Mouse (Mus musculus) CD4-positive, CD25-positive, alpha-beta regulatory T cell (primary cell): Measurements from ENCODE around the gene Gal3st2. TPM values are rescaled to one million over a fixed set of nuclear protein-coding genes. Genes with fewer than 3 reads are reported as not detected.

ENCODE experiments used
- polyA plus RNA-seq: library from polyadenylated mRNA; unstranded; fragments of 100-300 nt; shearing (Covaris generic); gene quantifications from one replicate; pipeline ENCODE4 v1.2.1, GENCODE M21; 2017

Gene Gal3st2
- not detected for polyA plus RNA-seq

DNA sequence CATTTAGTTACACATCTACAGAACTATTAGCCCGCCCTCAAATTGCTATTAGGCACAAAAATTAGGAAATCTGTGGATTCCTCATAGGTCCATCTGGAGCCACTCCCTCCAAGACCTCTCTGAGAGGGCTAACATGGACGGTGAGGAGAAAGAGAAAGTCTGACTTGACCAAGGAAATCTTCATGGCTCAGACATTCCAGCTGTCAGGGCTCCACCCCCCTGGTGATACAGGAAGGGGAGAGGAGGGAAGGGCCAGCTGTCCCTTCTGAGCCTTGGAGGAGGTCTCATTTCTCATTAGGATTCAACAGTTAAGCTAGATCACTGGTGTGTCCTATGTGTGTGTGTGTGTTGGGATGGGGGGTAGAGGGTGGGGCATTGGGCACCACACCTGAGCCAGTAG lies at the start of gene Gal3st2:
Gene Gal3st2 (plus strand): TSS at position 259 of the 400 bp plus-strand sequence.

DNA sequence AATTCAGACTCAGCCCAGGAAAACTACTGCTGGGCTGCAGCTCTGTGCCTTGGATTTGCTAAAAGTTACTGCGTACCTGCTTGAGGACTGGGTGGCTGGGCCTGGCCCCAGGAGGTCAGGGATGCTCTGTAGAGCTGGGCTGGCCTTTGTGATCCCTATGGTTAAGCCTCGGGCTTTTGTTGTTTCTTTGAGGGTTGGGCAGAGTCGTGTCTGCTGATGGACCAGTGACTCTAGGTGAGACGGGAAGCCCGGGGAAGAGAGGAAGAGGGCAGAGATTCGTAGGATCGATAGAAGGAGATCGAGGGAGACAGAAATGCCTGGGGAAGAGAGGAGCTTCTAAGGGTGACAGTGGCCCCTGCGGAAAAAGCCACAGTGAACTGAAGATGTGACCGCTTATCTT lies 36.5 kb upstream of the Gal3st2 start, which contains the start of gene D2hgdh:
Gene D2hgdh (plus strand): TSS at position 301 of the 400 bp plus-strand sequence.

DNA sequence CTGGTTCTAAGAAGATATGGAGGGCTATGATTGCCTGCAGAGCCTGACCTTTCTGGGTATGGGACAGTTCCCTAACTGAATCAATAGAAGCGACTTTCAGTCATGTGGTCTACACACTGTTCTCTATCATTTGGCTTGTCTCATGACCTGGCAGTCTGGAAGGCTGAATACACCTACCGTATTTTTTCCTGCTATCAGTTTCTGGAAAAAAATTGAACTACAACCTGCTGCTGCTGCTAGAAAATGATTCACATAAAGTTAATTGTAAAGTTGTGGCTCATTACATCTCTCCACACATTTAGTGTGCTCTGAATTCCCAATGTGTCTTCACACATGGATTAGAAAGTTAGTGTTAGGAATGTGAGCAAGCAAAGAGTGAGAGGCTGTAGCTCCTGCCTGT lies 56.9 kb downstream of the Gal3st2 start, which contains the start of gene Gal3st2b:
Gene Gal3st2b (plus strand): TSS at position 301 of the 400 bp plus-strand sequence.

Other genes with a start within 250 kb of the Gal3st2 start
- gene Stk25, start 202.6 kb upstream of the Gal3st2 start, polyA plus RNA-seq = 142 TPM
- 0.23 TPM for gene Bok, start 175.6 kb upstream of the Gal3st2 start, polyA plus RNA-seq
- 108 TPM for gene Atg4b, start 109.8 kb upstream of the Gal3st2 start, polyA plus RNA-seq
- gene Thap4, start 106.4 kb upstream of the Gal3st2 start, polyA plus RNA-seq = 32.3 TPM
- gene Dtymk, start 59.4 kb upstream of the Gal3st2 start, polyA plus RNA-seq = 144 TPM
- 27.8 TPM for gene Ing5, start 57.3 kb upstream of the Gal3st2 start, polyA plus RNA-seq
- gene D2hgdh, start 36.4 kb upstream of the Gal3st2 start, polyA plus RNA-seq = 35.1 TPM
- not detected for gene Gal3st2b, start 57.0 kb downstream of the Gal3st2 start, polyA plus RNA-seq
- 0.10 TPM for gene Gal3st2c, start 129.2 kb downstream of the Gal3st2 start, polyA plus RNA-seq
- not detected for gene Neu4, start 159.1 kb downstream of the Gal3st2 start, polyA plus RNA-seq
- 86.7 TPM for gene Pdcd1, start 191.2 kb downstream of the Gal3st2 start, polyA plus RNA-seq